Mouse (Mus musculus): ENCODE data around the gene A830018L16Rik. TPM values are rescaled to one million over a fixed set of nuclear protein-coding genes. Genes with fewer than 3 reads are reported as not detected.
A peak's percentile ranks its signal among the peaks of the same experiment; 100 is the strongest.
"Not testable (repeated sequence)": the region's sequence is repeated elsewhere in the genome, so short reads cannot be mapped to it uniquely, and the experiment has no call there.

Gene A830018L16Rik
- polyA plus RNA-seq, 1 experiment from 2014 or later, result 2.4 TPM

- H3K27me3 ChIP-seq (ENCODE audit: control insufficient read depth, insufficient read depth, low read length), result no peaks in the 10 kb centered on the region
- no peak overlapping the region for H3K4me3 ChIP-seq (ENCODE audit: low read depth, low read length)
- no peak overlapping the region for H3K27ac ChIP-seq (ENCODE audit: low read depth, low read length)
- H3K9ac ChIP-seq (ENCODE audit: low read length), result no peak overlapping the region
- DNase-seq (ENCODE audit: low spot score), result peak; percentile 74
- H3K9me3 ChIP-seq (ENCODE audit: control insufficient read depth, low read length), result no peaks in the 10 kb centered on the region
- H3K4me1 ChIP-seq (ENCODE audit: control insufficient read depth, insufficient read depth, low read length), result no peaks in the 10 kb centered on the region
- WGBS, result 46% methylated on average over 4 of the region's 4 CpGs
- peak; percentile 86 for ATAC-seq (ENCODE audit: insufficient read depth, low FRiP score, low TSS enrichment)
- no peaks in the 10 kb centered on the region for H3K36me3 ChIP-seq (ENCODE audit: control insufficient read depth, insufficient read depth, low read length)
- H3K4me2 ChIP-seq (ENCODE audit: low read depth), result no peak overlapping the region
Observed at GRCm38 (mm10) chr1:12000557-12000956, 586.7 kb downstream of the A830018L16Rik start.

DNA sequence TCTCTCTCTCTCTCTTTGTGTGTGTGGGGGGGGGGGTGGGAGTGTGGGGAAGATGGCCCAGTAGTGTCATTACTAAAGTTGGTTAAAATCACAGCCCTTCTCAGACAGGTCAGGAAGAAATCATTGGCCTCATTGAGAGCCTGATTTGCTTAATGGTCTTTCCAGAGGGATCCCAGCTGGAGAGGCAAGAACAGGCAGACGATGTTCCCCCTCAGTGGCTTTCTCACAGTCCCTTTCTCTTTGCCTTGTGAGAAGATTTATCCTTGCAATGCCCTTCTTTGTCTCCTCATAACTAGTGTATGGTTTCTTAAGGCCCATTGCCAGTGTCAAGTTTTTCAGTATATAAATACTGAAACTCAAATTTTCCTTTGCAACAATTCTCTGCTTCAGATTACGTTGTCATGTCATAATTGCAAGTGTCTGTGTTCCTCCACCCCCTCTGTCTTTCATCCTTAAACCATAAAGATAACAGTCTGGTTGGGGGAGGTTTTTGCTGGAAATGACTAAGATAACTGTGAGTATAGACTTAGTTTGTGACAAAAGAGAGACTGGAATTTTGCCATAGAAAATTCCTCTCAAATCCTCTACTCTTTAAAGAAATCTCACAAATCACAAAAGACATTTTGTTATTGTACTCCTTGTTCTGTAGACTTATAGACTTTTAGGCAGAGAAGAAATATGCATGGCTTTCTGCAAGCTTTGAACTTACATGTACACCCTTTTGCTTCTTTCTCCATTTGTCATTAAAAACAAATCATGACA is 595.1 kb downstream of the A830018L16Rik start:
- no peaks in the 10 kb centered on the region for H3K36me3 ChIP-seq (ENCODE audit: control insufficient read depth, insufficient read depth, low read length)
- H3K27ac ChIP-seq (ENCODE audit: low read depth, low read length), result no peak overlapping the region
- ATAC-seq (ENCODE audit: insufficient read depth, low FRiP score, low TSS enrichment), result no peak
- H3K4me1 ChIP-seq (ENCODE audit: control insufficient read depth, insufficient read depth, low read length), result no peaks in the 10 kb centered on the region
- no peak for DNase-seq (ENCODE audit: low spot score)
- H3K9ac ChIP-seq (ENCODE audit: low read length), result no peak overlapping the region
- WGBS, result 40% methylated on average over 2 of the region's 2 CpGs
- no peaks in the 10 kb centered on the region for H3K27me3 ChIP-seq (ENCODE audit: control insufficient read depth, insufficient read depth, low read length)
- no peak overlapping the region for H3K4me2 ChIP-seq (ENCODE audit: low read depth)
- H3K4me3 ChIP-seq (ENCODE audit: low read depth, low read length), result no peak overlapping the region
- no peaks in the 10 kb centered on the region for H3K9me3 ChIP-seq (ENCODE audit: control insufficient read depth, low read length)

DNA sequence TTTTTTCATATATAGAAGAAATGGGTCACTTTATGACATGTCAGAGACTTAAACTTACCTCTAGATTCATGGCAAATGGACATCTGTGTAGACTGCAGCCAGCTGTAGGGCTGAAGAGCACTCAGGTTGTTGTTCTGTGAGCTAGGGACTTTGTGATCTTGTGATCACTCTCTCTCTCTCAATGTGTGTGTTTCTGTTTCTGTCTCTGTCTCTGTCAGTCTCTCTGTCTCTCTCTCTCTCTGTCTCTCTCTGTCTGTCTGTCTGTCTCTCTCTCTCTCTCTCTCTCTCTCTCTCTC is 595.6 kb downstream of the A830018L16Rik start:
- Histone ChIP-seq H3K9me3 (ENCODE audit: control insufficient read depth, low read length) (no peaks in the 10 kb centered on the region), H3K4me2 (ENCODE audit: low read depth) (no peak overlapping the region), H3K36me3 (ENCODE audit: control insufficient read depth, insufficient read depth, low read length) (no peaks in the 10 kb centered on the region), H3K27me3 (ENCODE audit: control insufficient read depth, insufficient read depth, low read length) (no peaks in the 10 kb centered on the region), H3K27ac (ENCODE audit: low read depth, low read length) (no peak overlapping the region), H3K4me3 (ENCODE audit: low read depth, low read length) (no peak overlapping the region), H3K9ac (ENCODE audit: low read length) (no peak overlapping the region), H3K4me1 (ENCODE audit: control insufficient read depth, insufficient read depth, low read length) (no peaks in the 10 kb centered on the region)
- no peak for DNase-seq (ENCODE audit: low spot score)
- no peak for ATAC-seq (ENCODE audit: insufficient read depth, low FRiP score, low TSS enrichment)

DNA sequence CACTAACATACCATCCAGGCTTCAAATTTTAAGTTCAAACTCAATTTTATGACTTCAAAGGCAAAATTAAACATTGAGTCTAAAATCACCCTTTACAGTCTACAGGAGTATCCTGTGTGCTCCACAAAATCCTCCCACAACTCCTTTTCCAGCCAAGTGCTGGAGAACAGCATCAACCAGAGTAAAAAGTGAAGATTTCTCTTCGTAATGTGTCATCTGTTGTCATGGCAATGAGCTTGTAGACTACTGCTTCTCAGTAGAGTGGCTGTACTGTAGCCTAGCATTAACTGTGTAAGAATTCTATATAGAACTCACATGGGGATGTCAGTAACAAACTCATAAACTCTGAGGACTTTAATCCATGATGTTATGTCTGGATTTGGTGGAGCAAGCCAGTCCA is 596.7 kb downstream of the A830018L16Rik start:
- ATAC-seq (ENCODE audit: insufficient read depth, low FRiP score, low TSS enrichment) (no peak), DNase-seq (ENCODE audit: low spot score) (no peak)
- Histone ChIP-seq H3K4me3 (ENCODE audit: low read depth, low read length) (no peak overlapping the region), H3K4me2 (ENCODE audit: low read depth) (no peak overlapping the region), H3K4me1 (ENCODE audit: control insufficient read depth, insufficient read depth, low read length) (no peaks in the 10 kb centered on the region), H3K9ac (ENCODE audit: low read length) (no peak overlapping the region), H3K27ac (ENCODE audit: low read depth, low read length) (no peak overlapping the region), H3K36me3 (ENCODE audit: control insufficient read depth, insufficient read depth, low read length) (no peaks in the 10 kb centered on the region), H3K27me3 (ENCODE audit: control insufficient read depth, insufficient read depth, low read length) (no peaks in the 10 kb centered on the region), H3K9me3 (ENCODE audit: control insufficient read depth, low read length) (no peaks in the 10 kb centered on the region)
- 88% methylated on average over 1 of the region's 1 CpGs for WGBS

DNA sequence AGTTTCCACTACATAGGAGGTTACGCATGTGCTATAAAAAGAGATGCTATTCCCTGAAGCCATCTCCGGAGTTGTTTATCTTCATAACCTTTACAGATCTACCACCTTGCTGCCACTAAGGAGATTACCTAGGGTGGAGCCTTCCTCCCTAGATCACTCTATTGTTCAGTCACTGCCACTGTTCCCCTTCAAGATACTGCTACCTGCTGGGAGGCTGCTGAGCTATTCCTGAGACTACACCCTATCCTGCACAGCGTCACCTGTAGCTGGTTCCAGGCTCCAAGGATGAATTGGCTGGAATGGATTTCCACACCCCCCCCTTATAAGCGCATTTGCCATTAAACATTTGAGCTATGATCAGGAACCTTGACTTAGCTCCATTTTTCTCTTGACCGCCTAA is 606.7 kb downstream of the A830018L16Rik start:
- H3K9ac ChIP-seq (ENCODE audit: low read length); H3K4me1 ChIP-seq (ENCODE audit: control insufficient read depth, insufficient read depth, low read length); H3K36me3 ChIP-seq (ENCODE audit: control insufficient read depth, insufficient read depth, low read length); DNase-seq (ENCODE audit: low spot score); ATAC-seq (ENCODE audit: insufficient read depth, low FRiP score, low TSS enrichment); H3K4me2 ChIP-seq (ENCODE audit: low read depth); H3K27me3 ChIP-seq (ENCODE audit: control insufficient read depth, insufficient read depth, low read length); H3K27ac ChIP-seq (ENCODE audit: low read depth, low read length); H3K9me3 ChIP-seq (ENCODE audit: control insufficient read depth, low read length); H3K4me3 ChIP-seq (ENCODE audit: low read depth, low read length): not testable (repeated sequence)
- WGBS, result 89% methylated on average over 5 of the region's 5 CpGs

Measured in neural tube, embryonic 11.5 days (tissue).